Mouse (Mus musculus) thymus, adult 2 months (tissue): ENCODE measurements around the gene Agbl4.

Source experiments
- CTCF ChIP-seq: fragments of 200-500 bp; IDR thresholded peaks from 2 replicates; pipeline ENCODE4 v1.5.1; 2012; ENCODE audit warnings: mild to moderate bottlenecking, control low read depth, low read length, moderate library complexity, borderline replicate concordance; ENCODE audit not compliant: control insufficient read depth, poor library complexity, insufficient read depth; ENCODE audit errors: extremely low read depth
- POLR2A ChIP-seq: fragments of 200-500 bp; IDR thresholded peaks from 2 replicates; pipeline ENCODE4 v1.6.1; 2012; ENCODE audit warnings: mild to moderate bottlenecking, low read length, control low read depth, moderate library complexity; ENCODE audit not compliant: control insufficient read depth, poor library complexity, insufficient read depth; ENCODE audit errors: extremely low read depth

DNA sequence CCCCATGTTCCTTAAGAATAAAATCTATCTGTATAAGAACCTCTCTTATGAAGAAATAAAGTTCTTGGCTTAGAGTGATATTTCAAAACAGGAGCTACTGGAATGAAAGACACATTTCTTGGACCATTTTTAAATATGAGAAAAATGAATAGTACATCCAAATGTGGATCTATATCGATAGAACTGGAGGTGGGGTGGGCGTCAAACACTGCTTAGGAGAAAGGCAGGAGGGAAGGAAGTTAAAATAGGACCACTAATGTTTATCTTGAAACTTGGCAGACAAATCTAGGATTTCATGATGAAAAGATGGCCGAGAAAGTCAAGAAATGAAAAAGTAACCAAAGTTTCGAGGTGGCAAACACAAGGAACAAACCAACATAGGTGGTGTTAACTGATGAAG lies 391.1 kb downstream of the Agbl4 start:
- TF ChIP-seq CTCF: no peak
- no peak for TF ChIP-seq POLR2A
